Mouse (Mus musculus) megakaryocyte, embryonic 14.5 days (primary cell): ENCODE data around the gene Clba1.

ENCODE experiments used
- FLI1 ChIP-seq: IDR thresholded peaks from 2 replicates; pipeline ENCODE4 v1.6.1; 2012; ENCODE audit warnings: low read length, inconsistent platforms, mixed read lengths
- GATA1 ChIP-seq: IDR thresholded peaks from 3 replicates; pipeline ENCODE4 v1.6.1; 2012; ENCODE audit warnings: mixed read lengths, low read length, inconsistent platforms, borderline replicate concordance

DNA sequence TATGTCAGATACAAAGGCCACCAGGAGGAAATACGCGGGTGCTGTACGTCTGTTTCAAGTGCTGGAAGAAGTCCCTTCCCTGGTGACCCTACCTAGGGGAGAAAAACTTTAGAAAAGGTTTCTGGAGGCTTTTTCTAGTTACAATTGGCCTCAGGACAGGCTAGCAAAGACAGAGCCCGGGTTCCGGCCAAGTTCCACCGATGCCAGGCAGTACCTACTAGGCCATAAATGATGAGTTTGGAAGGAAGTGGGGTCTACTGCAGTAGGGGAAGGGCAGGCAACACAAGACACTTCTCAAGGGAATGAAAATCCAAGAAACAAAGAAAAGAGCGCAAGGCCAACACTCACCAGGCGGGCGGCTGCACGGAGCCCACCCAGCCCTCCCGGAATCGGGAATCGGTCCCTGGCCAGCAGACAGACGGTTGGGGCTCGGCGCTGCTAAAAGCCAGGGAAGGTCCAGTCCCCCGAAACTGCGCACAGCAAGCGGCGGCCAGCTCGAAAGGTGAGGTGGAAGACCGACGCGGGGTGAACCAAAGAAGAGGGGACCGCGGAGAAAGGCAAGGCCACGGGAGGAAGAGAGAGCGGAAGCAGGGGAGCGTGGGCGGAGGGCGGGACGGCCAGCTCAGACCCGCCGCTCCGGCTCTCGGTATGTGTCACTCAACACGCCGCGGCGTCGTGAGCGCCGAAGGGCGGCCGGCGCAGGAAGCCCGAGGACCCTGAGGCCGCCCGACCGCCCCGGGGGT, 19.9 kb downstream of the Clba1 start:
- no peak for TF ChIP-seq GATA1
- no peak for TF ChIP-seq FLI1
